Mouse (Mus musculus) limb, embryonic 14.5 days (tissue): ENCODE data around the gene Cdc14b. TPM values are rescaled to one million over a fixed set of nuclear protein-coding genes. Genes with fewer than 3 reads are reported as not detected.

Experiments used
- ATAC-seq: fragments of 200-750 bp; cut with Nextera tagmentation; 2 replicates; pipeline ENCODE4 v1.8.0; 2017; ENCODE audit warnings: low read depth, moderate number of reproducible peaks, moderate TSS enrichment; ENCODE audit not compliant: low FRiP score
- DNase-seq: peaks from one replicate; pipeline ENCODE4 v3.0.0-alpha.2; 2015; ENCODE audit warnings: low spot score
- H3K27ac ChIP-seq: fragments of 300-500 bp; sonication (generic); replicated peaks from 2 replicates; pipeline ENCODE4 v1.5.1; 2014; ENCODE audit warnings: low read depth, mild to moderate bottlenecking, low read length, moderate library complexity, mixed read lengths
- H3K27me3 ChIP-seq: fragments of 300-500 bp; sonication (generic); 2 replicates; pipeline ENCODE4 v1.6.1; 2014; ENCODE audit warnings: low read length, mixed read lengths; ENCODE audit not compliant: control insufficient read depth, insufficient read depth
- H3K36me3 ChIP-seq: fragments of 300-500 bp; sonication (generic); 2 replicates; pipeline ENCODE4 v1.6.1; 2014; ENCODE audit warnings: mild to moderate bottlenecking, low read length, moderate library complexity, mixed read lengths; ENCODE audit not compliant: control insufficient read depth, insufficient read depth
- H3K4me1 ChIP-seq: fragments of 300-500 bp; sonication (generic); 2 replicates; pipeline ENCODE4 v1.6.1; 2014; ENCODE audit warnings: antibody characterized with exemption, low read length, mixed read lengths; ENCODE audit not compliant: control insufficient read depth, insufficient read depth
- H3K4me2 ChIP-seq: fragments of 300-500 bp; sonication (generic); replicated peaks from 2 replicates; pipeline ENCODE4 v1.6.1; 2014; ENCODE audit warnings: low read depth, mild to moderate bottlenecking, low read length, moderate library complexity; ENCODE audit not compliant: severe bottlenecking
- H3K4me3 ChIP-seq: fragments of 300-500 bp; sonication (generic); replicated peaks from 2 replicates; pipeline ENCODE4 v1.5.1; 2014; ENCODE audit warnings: low read length
- H3K9ac ChIP-seq: fragments of 300-500 bp; sonication (generic); 2 replicates; pipeline ENCODE4 v1.6.1; 2014; ENCODE audit warnings: mild to moderate bottlenecking, low read depth, low read length, moderate library complexity; ENCODE audit not compliant: severe bottlenecking
- H3K9me3 ChIP-seq: fragments of 300-500 bp; sonication (generic); 2 replicates; pipeline ENCODE4 v1.6.1; 2016; ENCODE audit warnings: low read length; ENCODE audit not compliant: control insufficient read depth
- POLR2A ChIP-seq: fragments of 200-500 bp; IDR thresholded peaks from 2 replicates; pipeline ENCODE4 v1.8.0; 2012; ENCODE audit warnings: inconsistent platforms, mild to moderate bottlenecking, moderate library complexity, borderline replicate concordance; ENCODE audit not compliant: insufficient read depth, insufficient read length; ENCODE audit errors: extremely low read depth
- WGBS: fragments of 180-500 bp; shearing (Covaris S2); extraction: QIAGEN DNeasy Blood & Tissue Kit; methylation state at CpG from one replicate; pipeline ENCODE4 v1.1.7; 2014; 5-methylcytosine and 5-hydroxymethylcytosine counted together
- polyA plus RNA-seq, 2 experiments: library from polyadenylated mRNA; depleted of rRNA in 1 of 2; stranded (reverse) in 1 of 2; unstranded in 1 of 2; fragments of >200 nt; fragmentation: Nextera tagmentation in 1 of 2; extraction: Ambion mirVana in 1 of 2; gene quantifications; 2 replicates each; pipeline versions ENCODE4 v1.2.1 to v1.2.3; 2012 to 2014

Gene Cdc14b
- polyA plus RNA-seq, 2 experiments = 15.3 to 16.1 TPM

DNA sequence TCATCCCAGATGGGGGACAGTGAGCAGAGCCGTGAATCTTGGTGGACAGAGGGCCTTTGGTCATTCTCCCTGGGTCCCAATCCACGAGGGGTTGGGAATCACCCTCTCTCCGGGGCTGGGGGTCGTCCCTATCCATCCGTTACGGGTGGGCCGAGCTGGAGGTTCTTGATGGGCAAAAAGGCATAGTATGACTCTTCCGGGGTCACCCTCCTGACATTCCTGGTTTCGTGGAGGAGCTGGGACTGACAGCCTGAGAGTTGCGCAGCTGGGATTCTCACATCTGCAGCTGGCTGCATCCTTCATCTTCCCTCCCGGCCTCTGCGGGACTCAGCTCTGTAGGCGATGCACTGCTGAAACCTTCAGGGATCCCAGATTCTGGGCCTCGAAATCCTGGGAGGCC is 112.5 kb downstream of the Cdc14b start:
- Histone ChIP-seq H3K4me3 (peak overlapping the region; percentile 85), H3K9ac (peak overlapping the region; percentile 89), H3K9me3 (peaks cover 21% of the 10 kb centered on the region), H3K4me1 (peaks cover 13% of the 10 kb centered on the region), H3K36me3 (no peaks in the 10 kb centered on the region), H3K4me2 (peak overlapping the region; percentile 99), H3K27me3 (no peaks in the 10 kb centered on the region), H3K27ac (no peak overlapping the region)
- peak; percentile 13 for DNase-seq
- 3% methylated on average over 12 of the region's 14 CpGs for WGBS
- no peak; the same call in 1 of the 2 replicates for ATAC-seq
- TF ChIP-seq POLR2A = no peak

DNA sequence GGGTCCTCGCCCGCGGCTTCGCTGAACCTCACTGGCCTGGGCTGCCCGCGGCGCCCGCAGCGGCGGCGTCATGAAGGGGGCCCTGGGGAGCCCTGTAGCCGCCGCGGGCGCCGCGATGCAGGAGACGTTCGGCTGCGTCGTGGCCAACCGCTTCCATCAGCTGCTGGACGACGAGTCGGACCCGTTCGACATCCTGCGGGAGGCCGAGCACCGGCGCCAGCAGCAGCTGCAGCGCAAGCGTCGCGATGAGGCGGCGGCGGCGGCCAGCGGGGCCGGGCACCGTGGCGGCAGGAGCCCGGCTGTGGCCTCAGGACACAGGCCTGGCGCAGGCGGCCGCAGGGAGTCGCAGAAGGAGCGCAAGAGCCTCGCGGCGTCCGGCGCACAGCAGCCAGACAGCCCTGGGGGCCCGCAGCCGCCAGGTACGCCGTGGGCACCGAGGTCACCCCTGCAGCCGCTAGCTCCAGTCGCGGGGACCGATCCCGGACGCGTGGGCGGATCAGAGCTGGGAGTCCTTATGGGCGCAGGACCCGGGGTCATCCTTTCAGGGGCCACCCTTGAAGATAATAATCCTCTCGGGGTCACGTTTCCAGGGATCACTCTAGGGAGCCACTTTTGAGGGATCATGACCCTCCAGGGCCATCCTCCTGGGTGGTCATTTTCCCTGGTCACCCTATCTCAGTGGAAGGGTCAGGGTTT is 113.0 kb downstream of the Cdc14b start:
- H3K4me1 ChIP-seq = peaks cover 13% of the 10 kb centered on the region
- no peaks in the 10 kb centered on the region for H3K36me3 ChIP-seq
- H3K9me3 ChIP-seq = peaks cover 17% of the 10 kb centered on the region; the same call in 1 of the 2 replicates
- peak overlapping the region; percentile 89 for H3K9ac ChIP-seq
- DNase-seq (no peak), ATAC-seq (peak; percentile 60; the same call in 1 of the 2 replicates)
- H3K27ac ChIP-seq = peak overlapping the region; percentile 81
- H3K4me2 ChIP-seq = peak overlapping the region; percentile 99
- H3K27me3 ChIP-seq = no peaks in the 10 kb centered on the region
- peak overlapping the region; percentile 85 for H3K4me3 ChIP-seq
- WGBS = 3% methylated on average over 65 of the region's 71 CpGs
- TF ChIP-seq POLR2A = 0 out of 2 replicates have a peak, but pooled peaks have one; percentile 44

DNA sequence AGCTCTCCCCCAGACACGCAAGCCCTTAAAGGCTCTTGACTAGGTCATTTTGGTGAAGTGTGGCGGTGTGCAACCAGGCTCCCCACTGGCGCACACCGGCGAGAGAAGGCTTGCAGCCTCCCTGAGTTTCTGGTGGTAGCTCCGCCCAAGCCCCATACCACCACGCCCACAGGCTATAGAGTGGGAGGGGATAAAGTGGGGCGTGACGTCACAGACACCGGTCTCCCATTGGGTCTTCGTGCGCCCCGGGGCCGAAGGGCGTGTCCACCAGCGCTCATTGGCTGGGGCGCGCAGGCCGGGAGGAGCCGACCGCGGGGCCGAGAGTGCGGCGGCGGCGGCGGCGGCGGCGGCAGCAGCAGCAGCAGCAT is 113.6 kb downstream of the Cdc14b start, which contains the start of gene Habp4:
Gene Habp4 (plus strand): TSS at position 277 of the 368 bp plus-strand sequence.
- peak within 1 kb of the TSS; percentile 99 for H3K4me2 ChIP-seq
- ATAC-seq (peak; percentile 100), DNase-seq (peak; percentile 99)
- TF ChIP-seq POLR2A = no peak
- H3K9ac ChIP-seq = peak within 1 kb of the TSS; percentile 89
- peaks cover 13% of the 10 kb centered on the region; the same call in 1 of the 2 replicates for H3K9me3 ChIP-seq
- no peaks in the 10 kb centered on the region for H3K27me3 ChIP-seq
- peak within 1 kb of the TSS; percentile 85 for H3K4me3 ChIP-seq
- 0% methylated on average over 27 of the region's 31 CpGs for WGBS
- H3K27ac ChIP-seq = peak within 1 kb of the TSS; percentile 81
- H3K36me3 ChIP-seq = no peaks in the 10 kb centered on the region
- peaks cover 13% of the 10 kb centered on the region for H3K4me1 ChIP-seq

DNA sequence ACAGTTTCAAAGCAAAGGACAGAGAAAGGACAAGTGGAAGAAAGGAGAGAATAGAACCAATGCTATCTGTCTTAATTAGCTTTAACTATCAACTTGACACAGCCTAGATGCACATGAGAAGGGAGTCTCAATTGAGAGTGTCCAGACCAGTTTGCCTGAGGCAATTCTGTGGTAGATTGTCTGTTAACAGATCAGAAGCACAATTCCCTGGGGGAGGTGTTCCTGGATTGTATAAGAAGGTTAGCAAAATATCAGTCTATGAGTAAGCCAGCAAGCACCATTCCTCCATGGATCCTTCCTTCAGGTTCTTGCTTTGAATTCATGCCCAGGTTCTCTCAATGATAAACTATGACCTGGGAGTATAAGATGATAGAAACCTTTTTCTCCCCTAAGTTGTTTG is 118.1 kb downstream of the Cdc14b start:
- no peak overlapping the region for H3K27ac ChIP-seq
- no peak for DNase-seq
- no peak overlapping the region for H3K9ac ChIP-seq
- TF ChIP-seq POLR2A = no peak
- no peak overlapping the region for H3K4me2 ChIP-seq
- no peaks in the 10 kb centered on the region for H3K36me3 ChIP-seq
- no peaks in the 10 kb centered on the region for H3K27me3 ChIP-seq
- no peak for ATAC-seq
- no peak overlapping the region for H3K4me3 ChIP-seq
- no peaks in the 10 kb centered on the region for H3K9me3 ChIP-seq
- peaks cover 10% of the 10 kb centered on the region for H3K4me1 ChIP-seq

DNA sequence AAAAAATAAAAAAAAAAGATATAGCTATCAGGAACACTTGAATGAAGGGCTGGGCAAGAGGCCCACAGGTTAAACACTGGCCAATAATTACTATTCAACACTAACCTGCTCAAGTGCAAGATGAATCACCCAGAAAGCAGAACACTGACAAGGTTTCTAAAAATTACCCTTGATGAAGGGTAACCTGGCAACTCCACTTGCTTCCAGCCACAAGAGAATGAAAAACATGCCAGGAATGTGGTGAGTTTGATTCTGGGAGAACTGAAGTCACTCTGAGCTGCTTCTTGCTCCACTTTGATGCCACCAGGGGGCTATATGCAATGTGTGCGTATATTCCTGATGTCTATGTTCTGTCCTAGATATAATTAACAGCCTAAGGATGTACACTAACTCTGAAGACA is 119.9 kb downstream of the Cdc14b start:
- Histone ChIP-seq H3K27ac (no peak overlapping the region), H3K4me2 (no peak overlapping the region), H3K9ac (no peak overlapping the region), H3K27me3 (no peaks in the 10 kb centered on the region), H3K9me3 (no peaks in the 10 kb centered on the region), H3K4me1 (peaks cover 16% of the 10 kb centered on the region), H3K36me3 (no peaks in the 10 kb centered on the region), H3K4me3 (no peak overlapping the region)
- ATAC-seq (no peak), DNase-seq (peak; percentile 74)
- 29% methylated on average over 1 of the region's 1 CpGs for WGBS
- no peak for TF ChIP-seq POLR2A
